Mouse (Mus musculus): ENCODE measurements around the gene Dyrk1b. TPM values are rescaled to one million over a fixed set of nuclear protein-coding genes. Genes with fewer than 3 reads are reported as not detected.
"Not testable (repeated sequence)": the region's sequence is repeated elsewhere in the genome, so short reads cannot be mapped to it uniquely, and the experiment has no call there.

The Dyrk1b gene
- polyA plus RNA-seq, 1 experiment from 2014 or later = 21.5 TPM

DNA sequence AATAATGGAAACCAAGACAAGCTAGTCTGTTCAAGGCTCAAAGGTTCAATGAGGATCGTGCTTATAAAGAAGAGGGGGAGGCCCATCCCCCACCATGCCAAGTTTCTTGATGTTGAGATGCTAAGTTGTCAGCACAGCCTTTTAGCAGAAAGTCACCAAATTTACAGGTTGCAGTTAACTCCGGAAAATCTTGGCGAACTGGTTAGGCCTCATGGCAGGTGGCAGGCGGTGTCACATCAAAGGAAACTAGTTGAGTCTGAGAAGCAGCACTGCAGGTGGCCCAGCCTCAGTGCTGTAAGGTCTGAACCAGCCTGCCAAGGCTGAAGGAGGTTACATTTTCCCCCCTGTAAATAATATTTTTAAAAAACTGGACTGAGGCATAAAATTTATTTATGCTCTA lies 47.6 kb downstream of the Dyrk1b start:
- not testable (repeated sequence) for H3K36me3 ChIP-seq; H3K4me1 ChIP-seq; H3K4me3 ChIP-seq; H3K4me2 ChIP-seq (replicated peaks); H3K27ac ChIP-seq (replicated peaks); ATAC-seq (ENCODE audit: low FRiP score, low read depth); H3K27me3 ChIP-seq; H3K9ac ChIP-seq (replicated peaks)
- WGBS = 90% methylated on average over 4 of the region's 4 CpGs
- H3K9me3 ChIP-seq = peaks cover 11% of the 10 kb centered on the region; the same call in 1 of the 2 replicates

DNA sequence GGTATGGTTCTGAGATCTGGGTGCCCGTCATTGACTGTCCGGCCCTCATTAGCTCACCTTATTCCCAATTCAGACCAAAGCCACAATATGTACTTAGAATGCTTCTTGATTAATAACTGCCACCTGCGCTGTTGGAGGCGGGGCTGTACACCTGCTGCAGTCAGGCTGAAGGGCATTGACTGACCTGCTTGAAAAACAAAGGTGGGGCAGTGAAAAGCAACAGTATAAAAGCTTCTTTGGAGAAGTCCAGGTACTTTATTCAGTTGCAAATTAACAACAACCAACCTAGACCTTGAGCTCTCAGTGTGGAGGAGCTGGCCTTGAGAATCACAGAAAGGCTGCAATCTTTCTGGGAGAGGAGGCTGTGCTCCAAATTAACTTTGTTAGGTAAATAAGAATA lies 48.2 kb downstream of the Dyrk1b start:
- not testable (repeated sequence) for H3K27me3 ChIP-seq; H3K4me1 ChIP-seq; H3K36me3 ChIP-seq; H3K9ac ChIP-seq (replicated peaks); ATAC-seq (ENCODE audit: low FRiP score, low read depth); H3K27ac ChIP-seq (replicated peaks); H3K4me3 ChIP-seq; H3K4me2 ChIP-seq (replicated peaks)
- H3K9me3 ChIP-seq = peaks cover 11% of the 10 kb centered on the region; the same call in 1 of the 2 replicates
- whole genome bisulfite sequencing = 93% methylated on average over 4 of the region's 4 CpGs

Other genes with a start within 250 kb of the Dyrk1b start
- 25.7 and 27.2 TPM in 2 replicates for gene Zfp780b, start 200.3 kb upstream of the Dyrk1b start, polyA plus RNA-seq (2016; fragmentation: Nextera tagmentation; extraction: Ambion mirVana)
- 6.7 and 7.2 TPM in 2 replicates for gene Zfp850, start 165.4 kb upstream of the Dyrk1b start, polyA plus RNA-seq (2016; fragmentation: Nextera tagmentation; extraction: Ambion mirVana)
- gene Psmc4, start 129.4 kb upstream of the Dyrk1b start, polyA plus RNA-seq (2016; fragmentation: Nextera tagmentation; extraction: Ambion mirVana) = 355 TPM in 2 replicates
- 0.10 and 0.28 TPM in 2 replicates for gene Fcgbp, start 108.2 kb upstream of the Dyrk1b start, polyA plus RNA-seq (2016; fragmentation: Nextera tagmentation; extraction: Ambion mirVana)
- gene 9530053A07Rik, start 50.0 kb upstream of the Dyrk1b start, polyA plus RNA-seq (2016; fragmentation: Nextera tagmentation; extraction: Ambion mirVana) = 0.10 and 0.13 TPM in 2 replicates
- 134 TPM in 2 replicates for gene Fbl, start 9.8 kb upstream of the Dyrk1b start, polyA plus RNA-seq (2016; fragmentation: Nextera tagmentation; extraction: Ambion mirVana)
- gene Eid2, start 88.4 kb downstream of the Dyrk1b start, polyA plus RNA-seq (2016; fragmentation: Nextera tagmentation; extraction: Ambion mirVana) = 5.7 and 7.3 TPM in 2 replicates
- 25.2 and 27.4 TPM in 2 replicates for gene Eid2b, start 98.3 kb downstream of the Dyrk1b start, polyA plus RNA-seq (2016; fragmentation: Nextera tagmentation; extraction: Ambion mirVana)
- 0.90 and 1.6 TPM in 2 replicates for gene Selenov, start 111.7 kb downstream of the Dyrk1b start, polyA plus RNA-seq (2016; fragmentation: Nextera tagmentation; extraction: Ambion mirVana)
- 86.8 and 91.4 TPM in 2 replicates for gene Dll3, start 122.8 kb downstream of the Dyrk1b start, polyA plus RNA-seq (2016; fragmentation: Nextera tagmentation; extraction: Ambion mirVana)
- 188 and 193 TPM in 2 replicates for gene Timm50, start 132.6 kb downstream of the Dyrk1b start, polyA plus RNA-seq (2016; fragmentation: Nextera tagmentation; extraction: Ambion mirVana)
- gene Supt5, start 159.3 kb downstream of the Dyrk1b start, polyA plus RNA-seq (2016; fragmentation: Nextera tagmentation; extraction: Ambion mirVana) = 105 and 107 TPM in 2 replicates
- gene Rps16, start 171.2 kb downstream of the Dyrk1b start, polyA plus RNA-seq (2016; fragmentation: Nextera tagmentation; extraction: Ambion mirVana) = 544 and 582 TPM in 2 replicates
- gene Plekhg2, start 193.1 kb downstream of the Dyrk1b start, polyA plus RNA-seq (2016; fragmentation: Nextera tagmentation; extraction: Ambion mirVana) = 71.6 and 78.6 TPM in 2 replicates
- 4.9 and 5.4 TPM in 2 replicates for gene Zfp36, start 200.8 kb downstream of the Dyrk1b start, polyA plus RNA-seq (2016; fragmentation: Nextera tagmentation; extraction: Ambion mirVana)
- gene Med29, start 213.2 kb downstream of the Dyrk1b start, polyA plus RNA-seq (2016; fragmentation: Nextera tagmentation; extraction: Ambion mirVana) = 45.3 and 46.9 TPM in 2 replicates
- gene Paf1, start 213.5 kb downstream of the Dyrk1b start, polyA plus RNA-seq (2016; fragmentation: Nextera tagmentation; extraction: Ambion mirVana) = 83.2 and 86.0 TPM in 2 replicates

All from midbrain, embryonic 12.5 days (tissue).